Mouse (Mus musculus) lung, embryonic 15.5 days (tissue): ENCODE data around the gene Rsf1. TPM values are rescaled to one million over a fixed set of nuclear protein-coding genes. Genes with fewer than 3 reads are reported as not detected.

Experiments
- ATAC-seq: fragments of 200-750 bp; cut with Nextera tagmentation; 2 replicates; pipeline ENCODE4 v1.8.0; 2017; ENCODE audit warnings: moderate number of reproducible peaks, borderline replicate concordance; ENCODE audit not compliant: low FRiP score, low TSS enrichment; ENCODE audit errors: extremely low read depth
- H3K27ac ChIP-seq: fragments of 300-500 bp; sonication (generic); 2 replicates; pipeline ENCODE4 v1.5.1; 2015; ENCODE audit warnings: moderate library complexity, mild to moderate bottlenecking, inconsistent platforms
- H3K27me3 ChIP-seq: fragments of 300-500 bp; sonication (generic); 2 replicates; pipeline ENCODE4 v1.6.1; 2015; ENCODE audit warnings: inconsistent platforms
- H3K36me3 ChIP-seq: fragments of 300-500 bp; sonication (generic); 2 replicates; pipeline ENCODE4 v1.6.1; 2015; ENCODE audit warnings: inconsistent platforms
- H3K4me1 ChIP-seq: fragments of 300-500 bp; sonication (generic); 2 replicates; pipeline ENCODE4 v1.6.1; 2015; ENCODE audit warnings: inconsistent platforms
- H3K4me2 ChIP-seq: fragments of 300-500 bp; sonication (generic); 2 replicates; pipeline ENCODE4 v1.6.1; 2015; ENCODE audit warnings: inconsistent platforms, mild to moderate bottlenecking, moderate library complexity
- H3K4me3 ChIP-seq: fragments of 300-500 bp; sonication (generic); 2 replicates; pipeline ENCODE4 v1.5.1; 2015; ENCODE audit warnings: mild to moderate bottlenecking, inconsistent platforms
- H3K9ac ChIP-seq: fragments of 300-500 bp; sonication (generic); 2 replicates; pipeline ENCODE4 v1.6.1; 2015; ENCODE audit warnings: inconsistent platforms
- H3K9me3 ChIP-seq: fragments of 300-500 bp; sonication (generic); 2 replicates; pipeline ENCODE4 v1.6.1; 2016; ENCODE audit warnings: inconsistent platforms
- WGBS: fragments of 180-500 bp; shearing (Covaris S2); methylation state at CpG from one replicate; pipeline ENCODE4 v1.1.7; 2015; 5-methylcytosine and 5-hydroxymethylcytosine counted together
- polyA plus RNA-seq: library from polyadenylated mRNA; unstranded; fragments of >200 nt; fragmentation: Nextera tagmentation; extraction: Ambion mirVana; gene quantifications from 2 replicates; pipeline ENCODE4 v1.2.1, GENCODE M21; 2015

The Rsf1 gene
- polyA plus RNA-seq, result 20.9 and 21.9 TPM in 2 replicates

- H3K4me3 ChIP-seq, result peak within 1 kb of the TSS; percentile 83
- peak within 1 kb of the TSS; percentile 96 for H3K9ac ChIP-seq
- H3K27me3 ChIP-seq, result no peaks in the 10 kb centered on the region
- ATAC-seq, result peak; percentile 98
- WGBS, result under 1% methylated on average over 55 of the region's 68 CpGs
- peak within 1 kb of the TSS; percentile 72 for H3K4me2 ChIP-seq
- peaks cover 16% of the 10 kb centered on the region; the same call in 1 of the 2 replicates for H3K4me1 ChIP-seq
- peak within 1 kb of the TSS; percentile 99 for H3K27ac ChIP-seq
- H3K9me3 ChIP-seq, result no peaks in the 10 kb centered on the region
- no peaks in the 10 kb centered on the region for H3K36me3 ChIP-seq
Measured at GRCm38 (mm10) chr7:97579067-97579975, at the start of gene Rsf1, which contains the start of gene Aamdc. Gene Rsf1 (plus strand): TSS chr7:97579889. Gene Aamdc (minus strand): TSS chr7:97579497.

GRCm38 (mm10) chr7:97535531-97535930, 44.2 kb upstream of the Rsf1 start:
- H3K27me3 ChIP-seq, result no peaks in the 10 kb centered on the region
- no peak overlapping the region for H3K27ac ChIP-seq
- no peak overlapping the region for H3K4me3 ChIP-seq
- no peak for ATAC-seq
- H3K9me3 ChIP-seq, result no peaks in the 10 kb centered on the region
- WGBS, result 87% methylated on average over 5 of the region's 5 CpGs
- H3K36me3 ChIP-seq, result peaks cover 73% of the 10 kb centered on the region
- H3K4me1 ChIP-seq, result no peaks in the 10 kb centered on the region
- no peak overlapping the region for H3K9ac ChIP-seq
- no peak overlapping the region for H3K4me2 ChIP-seq

GRCm38 (mm10) chr7:97536571-97536970, 43.1 kb upstream of the Rsf1 start:
- Histone ChIP-seq H3K4me1 (no peaks in the 10 kb centered on the region), H3K27ac (no peak overlapping the region), H3K4me3 (no peak overlapping the region), H3K27me3 (no peaks in the 10 kb centered on the region), H3K4me2 (no peak overlapping the region), H3K9ac (no peak overlapping the region), H3K36me3 (peaks cover 72% of the 10 kb centered on the region), H3K9me3 (no peaks in the 10 kb centered on the region)
- 86% methylated on average over 5 of the region's 5 CpGs for WGBS
- no peak for ATAC-seq

- H3K4me1 ChIP-seq, result no peaks in the 10 kb centered on the region
- H3K27ac ChIP-seq, result no peak overlapping the region
- no peaks in the 10 kb centered on the region for H3K9me3 ChIP-seq
- H3K27me3 ChIP-seq, result no peaks in the 10 kb centered on the region
- H3K9ac ChIP-seq, result no peak overlapping the region
- no peak overlapping the region for H3K4me2 ChIP-seq
- no peak overlapping the region for H3K4me3 ChIP-seq
- WGBS, result 71% methylated on average over 2 of the region's 2 CpGs
- peaks cover 18% of the 10 kb centered on the region for H3K36me3 ChIP-seq
- ATAC-seq, result no peak
Measured at GRCm38 (mm10) chr7:97546462-97546861, 33.2 kb upstream of the Rsf1 start.

GRCm38 (mm10) chr7:97549301-97549700, 30.4 kb upstream of the Rsf1 start:
- H3K4me3 ChIP-seq, result no peak overlapping the region
- ATAC-seq, result no peak
- no peaks in the 10 kb centered on the region for H3K27me3 ChIP-seq
- no peaks in the 10 kb centered on the region for H3K4me1 ChIP-seq
- H3K9ac ChIP-seq, result no peak overlapping the region
- no peaks in the 10 kb centered on the region for H3K36me3 ChIP-seq
- 93% methylated on average over 10 of the region's 10 CpGs for WGBS
- no peak overlapping the region for H3K4me2 ChIP-seq
- no peaks in the 10 kb centered on the region for H3K9me3 ChIP-seq
- H3K27ac ChIP-seq, result no peak overlapping the region

- Histone ChIP-seq H3K4me2 (no peak overlapping the region), H3K9ac (no peak overlapping the region), H3K27ac (no peak overlapping the region), H3K4me1 (no peaks in the 10 kb centered on the region), H3K36me3 (no peaks in the 10 kb centered on the region), H3K4me3 (no peak overlapping the region), H3K27me3 (no peaks in the 10 kb centered on the region), H3K9me3 (no peaks in the 10 kb centered on the region)
- no peak for ATAC-seq
- WGBS, result 85% methylated on average over 9 of the region's 9 CpGs
Measured at GRCm38 (mm10) chr7:97550673-97551072, 29.0 kb upstream of the Rsf1 start.

GRCm38 (mm10) chr7:97563576-97563975, 16.1 kb upstream of the Rsf1 start:
- Histone ChIP-seq H3K4me2 (no peak overlapping the region), H3K4me3 (no peak overlapping the region), H3K9ac (no peak overlapping the region), H3K4me1 (no peaks in the 10 kb centered on the region), H3K36me3 (no peaks in the 10 kb centered on the region), H3K9me3 (no peaks in the 10 kb centered on the region), H3K27me3 (no peaks in the 10 kb centered on the region), H3K27ac (no peak overlapping the region)
- no peak for ATAC-seq
- 77% methylated on average over 2 of the region's 2 CpGs for WGBS

GRCm38 (mm10) chr7:97569372-97569771, 10.3 kb upstream of the Rsf1 start:
- H3K4me3 ChIP-seq, result no peak overlapping the region
- H3K4me2 ChIP-seq, result no peak overlapping the region
- no peak overlapping the region for H3K27ac ChIP-seq
- H3K9ac ChIP-seq, result no peak overlapping the region
- H3K27me3 ChIP-seq, result no peaks in the 10 kb centered on the region
- H3K36me3 ChIP-seq, result no peaks in the 10 kb centered on the region
- no peak for ATAC-seq
- no peaks in the 10 kb centered on the region for H3K9me3 ChIP-seq
- 76% methylated on average over 4 of the region's 4 CpGs for WGBS
- H3K4me1 ChIP-seq, result no peaks in the 10 kb centered on the region

GRCm38 (mm10) chr7:97570389-97570788, 9.3 kb upstream of the Rsf1 start:
- Histone ChIP-seq H3K9ac (no peak overlapping the region), H3K4me3 (no peak overlapping the region), H3K36me3 (no peaks in the 10 kb centered on the region), H3K4me2 (no peak overlapping the region), H3K9me3 (no peaks in the 10 kb centered on the region), H3K27ac (no peak overlapping the region), H3K4me1 (no peaks in the 10 kb centered on the region), H3K27me3 (no peaks in the 10 kb centered on the region)
- no peak for ATAC-seq
- WGBS, result 82% methylated on average over 1 of the region's 1 CpGs

GRCm38 (mm10) chr7:97578361-97579066, 1.2 kb upstream of the Rsf1 start:
- H3K4me3 ChIP-seq, result peak overlapping the region; percentile 83
- peak overlapping the region; percentile 67 for H3K9ac ChIP-seq
- peak overlapping the region; percentile 72 for H3K4me2 ChIP-seq
- peaks cover 13% of the 10 kb centered on the region; the same call in 1 of the 2 replicates for H3K4me1 ChIP-seq
- H3K27me3 ChIP-seq, result no peaks in the 10 kb centered on the region
- WGBS, result 28% methylated on average over 8 of the region's 8 CpGs
- ATAC-seq, result no peak
- no peaks in the 10 kb centered on the region for H3K36me3 ChIP-seq
- no peaks in the 10 kb centered on the region for H3K9me3 ChIP-seq
- H3K27ac ChIP-seq, result peak overlapping the region; percentile 99

- H3K4me2 ChIP-seq, result peak overlapping the region; percentile 72
- H3K27me3 ChIP-seq, result no peaks in the 10 kb centered on the region
- no peaks in the 10 kb centered on the region for H3K9me3 ChIP-seq
- peak; percentile 36 for ATAC-seq
- peak overlapping the region; percentile 96 for H3K9ac ChIP-seq
- H3K4me1 ChIP-seq, result peaks cover 16% of the 10 kb centered on the region; the same call in 1 of the 2 replicates
- H3K36me3 ChIP-seq, result no peaks in the 10 kb centered on the region
- H3K27ac ChIP-seq, result peak overlapping the region; percentile 99
- under 1% methylated on average over 52 of the region's 65 CpGs for whole genome bisulfite sequencing
- peak overlapping the region; percentile 83 for H3K4me3 ChIP-seq
Measured at GRCm38 (mm10) chr7:97579976-97580842, 520 bp downstream of the Rsf1 start.
